Mouse (Mus musculus) hindbrain, embryonic 10.5 days (tissue): ENCODE data around the gene Vangl1. TPM values are rescaled to one million over a fixed set of nuclear protein-coding genes. Genes with fewer than 3 reads are reported as not detected.
A peak's percentile ranks its signal among the peaks of the same experiment; 100 is the strongest.
"Not testable (repeated sequence)": the region's sequence is repeated elsewhere in the genome, so short reads cannot be mapped to it uniquely, and the experiment has no call there.

Source experiments
- DNase-seq: peaks from one replicate; pipeline ENCODE4 v3.0.0-alpha.2; 2017; ENCODE audit warnings: low spot score
- H3K27ac ChIP-seq: fragments of 300-500 bp; sonication (generic); 2 replicates; pipeline ENCODE4 v1.5.1; 2016; ENCODE audit warnings: mild to moderate bottlenecking, moderate library complexity
- H3K27me3 ChIP-seq: fragments of 300-500 bp; sonication (generic); 2 replicates; pipeline ENCODE4 v1.6.1; 2016; ENCODE audit warnings: mild to moderate bottlenecking; ENCODE audit not compliant: poor library complexity, insufficient read depth, severe bottlenecking
- H3K36me3 ChIP-seq: fragments of 300-500 bp; sonication (generic); 2 replicates; pipeline ENCODE4 v1.6.1; 2016; ENCODE audit warnings: mild to moderate bottlenecking, moderate library complexity
- H3K4me1 ChIP-seq: fragments of 300-500 bp; sonication (generic); replicated peaks from 2 replicates; pipeline ENCODE4 v1.6.1; 2016; ENCODE audit warnings: mild to moderate bottlenecking
- H3K4me3 ChIP-seq: fragments of 300-500 bp; sonication (generic); 2 replicates; pipeline ENCODE4 v1.5.1; 2016; ENCODE audit warnings: mild to moderate bottlenecking, moderate library complexity
- H3K9me3 ChIP-seq: fragments of 300-500 bp; sonication (generic); 2 replicates; pipeline ENCODE4 v1.6.1; 2016; ENCODE audit warnings: mild to moderate bottlenecking, moderate library complexity
- WGBS: fragments of 180-500 bp; shearing (Covaris S2); methylation state at CpG from one replicate; pipeline ENCODE4 v1.1.7; 2016; 5-methylcytosine and 5-hydroxymethylcytosine counted together
- polyA plus RNA-seq: library from polyadenylated mRNA; unstranded; fragments of >200 nt; fragmentation: Nextera tagmentation; extraction: Ambion mirVana; gene quantifications from 2 replicates; pipeline ENCODE4 v1.2.1, GENCODE M21; 2016

Gene Vangl1
- polyA plus RNA-seq, 1 experiment from 2014 or later = 14.7 TPM

- H3K27ac ChIP-seq = no peak overlapping the region
- H3K27me3 ChIP-seq = 0 out of 2 replicates have a peak, but pooled peaks cover 4% of the 10 kb centered on the region
- H3K36me3 ChIP-seq = no peaks in the 10 kb centered on the region
- H3K9me3 ChIP-seq = no peaks in the 10 kb centered on the region; the same call in 1 of the 2 replicates
- no peak for DNase-seq
- no peak overlapping the region for H3K4me3 ChIP-seq
- WGBS = 62% methylated on average over 6 of the region's 6 CpGs
- H3K4me1 ChIP-seq = peaks cover 7% of the 10 kb centered on the region; the same call in 1 of the 2 replicates
Observed at GRCm38 (mm10) chr3:102212896-102213295, 8.4 kb upstream of the Vangl1 start.

DNA sequence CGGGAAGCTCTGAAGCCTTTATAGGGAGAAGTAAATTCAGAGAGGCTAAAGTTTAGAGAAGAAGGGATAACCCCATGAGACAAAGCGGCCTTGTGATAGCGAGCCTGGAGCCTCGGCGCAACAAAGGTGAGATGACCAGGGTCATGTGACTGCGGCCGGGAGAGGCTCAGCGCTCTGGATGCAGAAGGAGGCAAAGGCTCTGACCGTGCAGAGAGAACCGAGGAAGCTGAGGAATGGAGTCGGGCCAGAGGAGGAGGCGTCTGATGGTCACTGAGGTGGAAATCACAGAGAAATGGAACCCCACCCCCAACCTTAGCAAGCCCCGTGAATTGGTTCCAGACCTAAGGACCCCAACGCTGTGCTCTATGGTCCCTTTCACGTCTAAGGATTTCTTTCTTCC is 7.8 kb upstream of the Vangl1 start:
- 86% methylated on average over 15 of the region's 15 CpGs for whole genome bisulfite sequencing
- Histone ChIP-seq H3K4me3 (no peak overlapping the region), H3K27me3 (0 out of 2 replicates have a peak, but pooled peaks cover 4% of the 10 kb centered on the region), H3K9me3 (no peaks in the 10 kb centered on the region; the same call in 1 of the 2 replicates), H3K36me3 (no peaks in the 10 kb centered on the region), H3K4me1 (peaks cover 7% of the 10 kb centered on the region; the same call in 1 of the 2 replicates), H3K27ac (no peak overlapping the region)
- DNase-seq = no peak

- Histone ChIP-seq H3K4me3 (no peak overlapping the region), H3K27me3 (peaks cover 14% of the 10 kb centered on the region), H3K4me1 (peaks cover 7% of the 10 kb centered on the region; the same call in 1 of the 2 replicates), H3K36me3 (no peaks in the 10 kb centered on the region), H3K27ac (no peak overlapping the region), H3K9me3 (no peaks in the 10 kb centered on the region; the same call in 1 of the 2 replicates)
- no peak for DNase-seq
- 91% methylated on average over 2 of the region's 2 CpGs for WGBS
Observed at GRCm38 (mm10) chr3:102211340-102211739, 6.8 kb upstream of the Vangl1 start.

DNA sequence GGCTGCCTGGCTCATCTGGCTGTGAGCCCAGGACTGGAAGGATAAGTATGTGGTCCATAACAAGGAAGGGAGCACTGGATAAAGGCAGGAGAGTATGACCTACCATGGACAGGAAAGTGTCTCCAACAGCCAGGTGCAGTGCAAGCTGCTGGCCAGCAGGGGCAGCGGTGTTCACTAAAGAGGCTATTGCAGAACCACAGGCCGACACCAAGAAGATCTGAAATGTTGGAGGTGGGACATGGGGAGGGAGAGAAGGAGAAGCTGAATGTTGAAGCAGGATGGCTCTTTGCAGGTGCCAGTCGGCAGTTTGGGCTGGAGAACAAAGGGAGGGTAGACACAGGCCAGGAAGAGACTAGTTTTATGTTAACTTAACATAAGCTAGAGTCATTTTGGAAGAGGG is 6.3 kb upstream of the Vangl1 start:
- Histone ChIP-seq H3K27ac (no peak overlapping the region), H3K9me3 (no peaks in the 10 kb centered on the region; the same call in 1 of the 2 replicates), H3K27me3 (peaks cover 19% of the 10 kb centered on the region), H3K4me3 (no peak overlapping the region), H3K4me1 (peaks cover 8% of the 10 kb centered on the region; the same call in 1 of the 2 replicates), H3K36me3 (no peaks in the 10 kb centered on the region)
- peak; percentile 24 for DNase-seq
- WGBS = 66% methylated on average over 3 of the region's 3 CpGs

GRCm38 (mm10) chr3:102208861-102209260 is 4.4 kb upstream of the Vangl1 start:
- Histone ChIP-seq H3K36me3 (no peaks in the 10 kb centered on the region), H3K27me3 (peaks cover 30% of the 10 kb centered on the region), H3K4me1 (peaks cover 24% of the 10 kb centered on the region), H3K4me3 (no peak overlapping the region), H3K27ac (no peak overlapping the region), H3K9me3 (no peaks in the 10 kb centered on the region; the same call in 1 of the 2 replicates)
- DNase-seq = no peak
- WGBS = 82% methylated on average over 6 of the region's 6 CpGs

GRCm38 (mm10) chr3:102205458-102205830 is 951 bp upstream of the Vangl1 start:
- Histone ChIP-seq H3K27me3 (peaks cover 60% of the 10 kb centered on the region), H3K4me3 (peak overlapping the region; percentile 78)

DNA sequence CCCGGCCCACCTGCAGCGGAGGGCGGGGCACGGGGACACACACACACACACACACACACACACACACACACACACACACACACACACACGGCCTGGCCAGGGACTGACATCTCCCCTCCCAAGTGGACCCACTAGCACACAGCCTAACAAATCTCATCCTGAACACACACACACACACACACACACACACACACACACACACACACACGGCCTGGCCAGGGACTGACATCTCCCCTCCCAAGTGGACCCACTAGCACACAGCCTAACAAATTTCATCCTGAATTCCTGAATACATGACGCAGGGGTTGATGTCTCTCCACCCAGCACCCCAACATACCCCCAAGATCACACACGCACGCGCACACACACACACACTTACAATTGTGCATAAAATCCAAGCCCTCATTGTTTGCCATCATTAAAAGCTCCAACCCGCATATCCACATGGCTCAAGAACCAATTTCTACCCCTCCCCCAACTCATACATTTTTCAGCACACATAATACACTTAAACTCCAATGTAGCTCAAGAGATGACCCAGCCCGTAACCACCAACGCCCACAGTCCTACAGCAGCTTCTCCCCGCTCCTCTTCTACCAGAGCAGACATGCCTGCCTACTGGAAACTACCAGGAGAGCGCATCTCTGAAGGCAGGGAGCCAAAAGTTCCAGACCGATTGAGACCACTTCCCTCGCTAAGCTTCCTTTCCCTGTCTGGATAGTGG is 403 bp upstream of the Vangl1 start:
- not testable (repeated sequence) for H3K9me3 ChIP-seq, H3K36me3 ChIP-seq
- DNase-seq = peak; percentile 35
- H3K4me1 ChIP-seq = peaks cover 50% of the 10 kb centered on the region
- WGBS = 12% methylated on average over 12 of the region's 17 CpGs
- H3K4me3 ChIP-seq = peak overlapping the region; percentile 78
- H3K27ac ChIP-seq = peak overlapping the region; percentile 91
- peaks cover 66% of the 10 kb centered on the region for H3K27me3 ChIP-seq

More at GRCm38 (mm10) chr3:102205458-102205830, 951 bp upstream of the Vangl1 start:
- no peaks in the 10 kb centered on the region for H3K36me3 ChIP-seq
- DNase-seq = peak; percentile 33
- peaks cover 45% of the 10 kb centered on the region for H3K4me1 ChIP-seq
- no peaks in the 10 kb centered on the region for H3K9me3 ChIP-seq
- 3% methylated on average over 7 of the region's 7 CpGs for WGBS
- H3K27ac ChIP-seq = no peak overlapping the region

DNA sequence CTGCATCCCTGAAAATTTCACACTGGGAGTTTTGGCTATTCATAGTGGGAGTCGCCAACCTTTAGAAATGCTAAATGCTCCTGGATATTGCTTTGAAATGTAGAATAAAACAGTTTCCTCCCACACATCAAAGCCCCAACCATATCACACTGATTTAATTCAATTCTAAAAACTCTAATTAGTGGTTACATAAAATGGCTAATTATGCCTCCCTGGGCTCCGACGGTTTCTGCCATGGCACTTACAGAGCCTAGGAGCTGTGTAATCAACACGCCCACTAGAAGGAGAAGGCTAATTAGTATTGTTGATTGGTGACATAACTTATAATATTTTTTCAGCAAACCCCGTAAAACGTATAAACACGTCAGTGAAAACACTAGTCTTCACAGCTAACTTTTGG is 1.4 kb downstream of the Vangl1 start:
- Histone ChIP-seq H3K9me3 (no peaks in the 10 kb centered on the region), H3K36me3 (no peaks in the 10 kb centered on the region), H3K4me1 (peaks cover 68% of the 10 kb centered on the region), H3K4me3 (peak overlapping the region; percentile 78), H3K27ac (no peak overlapping the region; the same call in 1 of the 2 replicates), H3K27me3 (peaks cover 78% of the 10 kb centered on the region)
- no peak for DNase-seq
- 4% methylated on average over 7 of the region's 7 CpGs for WGBS

DNA sequence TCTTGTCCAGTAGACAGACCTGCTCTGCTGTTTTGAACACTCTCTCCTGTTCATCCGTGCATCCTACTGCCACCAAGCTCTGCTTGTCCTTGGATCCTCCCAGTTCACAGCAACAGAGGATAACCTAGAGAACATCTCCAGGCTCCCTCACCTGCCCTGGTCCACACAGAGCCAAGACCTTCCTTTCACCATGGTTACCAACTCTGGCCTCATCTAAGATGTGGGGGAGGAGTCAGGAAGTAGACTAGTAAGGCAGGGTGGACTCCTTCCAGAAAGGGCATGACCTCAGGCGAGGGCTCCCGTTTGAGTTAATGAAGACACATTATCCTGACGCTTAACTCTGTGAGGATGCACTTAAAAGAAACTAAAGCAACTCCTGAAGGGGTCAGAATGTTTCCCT is 4.5 kb downstream of the Vangl1 start:
- H3K9me3 ChIP-seq = no peaks in the 10 kb centered on the region
- H3K4me1 ChIP-seq = peaks cover 87% of the 10 kb centered on the region
- 29% methylated on average over 4 of the region's 4 CpGs for WGBS
- H3K4me3 ChIP-seq = no peak overlapping the region
- H3K27me3 ChIP-seq = peaks cover 80% of the 10 kb centered on the region
- no peak for DNase-seq
- no peaks in the 10 kb centered on the region for H3K36me3 ChIP-seq
- no peak overlapping the region for H3K27ac ChIP-seq

DNA sequence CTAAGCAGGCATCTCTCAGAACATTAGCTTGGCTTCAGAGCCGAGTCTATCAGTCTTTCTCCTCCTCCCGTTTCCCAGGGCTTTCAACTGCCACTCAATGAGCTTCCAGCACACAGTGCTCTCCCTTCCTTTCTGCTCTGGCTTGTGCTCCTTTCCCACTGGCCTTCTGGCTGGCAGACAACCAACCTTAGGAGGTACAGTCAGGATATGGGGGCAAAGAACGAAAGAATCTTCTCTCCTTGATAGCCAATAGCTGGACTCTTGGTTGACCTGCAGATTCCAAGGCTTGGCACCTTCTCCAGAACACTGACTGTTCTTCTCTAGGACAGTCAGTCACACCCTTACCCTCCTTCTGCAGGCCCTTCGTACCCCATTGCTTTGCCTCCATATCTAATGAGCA is 5.3 kb downstream of the Vangl1 start:
- Histone ChIP-seq H3K36me3 (no peaks in the 10 kb centered on the region), H3K27ac (peak overlapping the region; percentile 16; the same call in 1 of the 2 replicates), H3K4me3 (no peak overlapping the region), H3K9me3 (no peaks in the 10 kb centered on the region), H3K27me3 (peaks cover 83% of the 10 kb centered on the region), H3K4me1 (peaks cover 87% of the 10 kb centered on the region)
- WGBS = 69% methylated on average over 4 of the region's 4 CpGs
- DNase-seq = no peak

- Histone ChIP-seq H3K4me1 (peaks cover 88% of the 10 kb centered on the region), H3K4me3 (no peak overlapping the region), H3K27ac (peak overlapping the region; percentile 16; the same call in 1 of the 2 replicates), H3K9me3 (no peaks in the 10 kb centered on the region), H3K27me3 (peaks cover 90% of the 10 kb centered on the region), H3K36me3 (no peaks in the 10 kb centered on the region)
- no peak for DNase-seq
- WGBS = 37% methylated on average over 6 of the region's 6 CpGs
Observed at GRCm38 (mm10) chr3:102198446-102198845, 6.0 kb downstream of the Vangl1 start.

DNA sequence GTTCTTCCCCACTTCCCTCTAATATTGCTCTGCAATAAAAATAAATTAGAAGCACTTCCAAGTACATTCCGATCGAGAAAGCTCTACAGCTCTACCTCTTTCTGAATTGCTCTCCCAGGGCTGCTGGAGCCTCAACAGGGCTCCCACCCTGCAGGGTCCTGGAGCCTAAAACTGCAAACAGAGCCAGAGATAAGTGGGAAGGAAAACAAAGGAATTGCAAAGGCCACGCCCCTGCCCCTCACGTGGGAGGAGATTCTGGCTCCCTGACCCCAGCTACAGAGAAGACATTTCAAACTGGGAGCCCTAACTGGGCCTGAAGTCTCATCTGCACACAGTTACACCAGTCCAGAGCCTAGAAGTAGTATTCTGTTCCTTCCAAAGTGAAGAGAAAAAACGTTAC is 6.7 kb downstream of the Vangl1 start:
- Histone ChIP-seq H3K9me3 (no peaks in the 10 kb centered on the region), H3K27me3 (peaks cover 90% of the 10 kb centered on the region), H3K4me3 (no peak overlapping the region), H3K27ac (peak overlapping the region; percentile 67; the same call in 1 of the 2 replicates), H3K4me1 (peaks cover 88% of the 10 kb centered on the region), H3K36me3 (no peaks in the 10 kb centered on the region)
- peak; percentile 33 for DNase-seq
- WGBS = 17% methylated on average over 5 of the region's 5 CpGs

DNA sequence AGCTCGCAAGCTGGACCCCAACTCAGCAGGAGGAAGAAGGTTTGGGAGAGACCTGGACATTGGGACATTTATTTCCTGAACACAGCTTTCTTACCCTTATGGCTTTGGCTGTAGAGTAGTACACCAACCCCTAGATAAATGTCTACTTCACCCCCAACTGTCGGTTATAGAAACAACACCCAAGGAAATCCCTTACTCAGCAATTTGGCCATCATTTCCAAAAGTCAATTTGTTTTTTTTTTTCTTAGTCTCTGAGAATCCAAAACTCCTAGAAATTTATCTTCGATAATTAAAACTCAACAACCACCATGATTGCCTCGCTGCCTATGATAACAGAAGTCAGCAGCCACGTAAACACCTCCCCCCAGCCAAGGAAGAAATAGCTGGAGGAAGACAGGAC is 7.3 kb downstream of the Vangl1 start:
- Histone ChIP-seq H3K4me3 (no peak overlapping the region), H3K36me3 (no peaks in the 10 kb centered on the region), H3K9me3 (no peaks in the 10 kb centered on the region), H3K27ac (0 out of 2 replicates have a peak overlapping the region, but pooled peaks have one; percentile 67), H3K4me1 (peaks cover 88% of the 10 kb centered on the region), H3K27me3 (peaks cover 90% of the 10 kb centered on the region)
- WGBS = 84% methylated on average over 5 of the region's 5 CpGs
- DNase-seq = no peak
